Mouse (Mus musculus): ENCODE results near the gene Tut7.
"Not testable (repeated sequence)": the region's sequence is repeated elsewhere in the genome, so short reads cannot be mapped to it uniquely, and the experiment has no call there.

DNA sequence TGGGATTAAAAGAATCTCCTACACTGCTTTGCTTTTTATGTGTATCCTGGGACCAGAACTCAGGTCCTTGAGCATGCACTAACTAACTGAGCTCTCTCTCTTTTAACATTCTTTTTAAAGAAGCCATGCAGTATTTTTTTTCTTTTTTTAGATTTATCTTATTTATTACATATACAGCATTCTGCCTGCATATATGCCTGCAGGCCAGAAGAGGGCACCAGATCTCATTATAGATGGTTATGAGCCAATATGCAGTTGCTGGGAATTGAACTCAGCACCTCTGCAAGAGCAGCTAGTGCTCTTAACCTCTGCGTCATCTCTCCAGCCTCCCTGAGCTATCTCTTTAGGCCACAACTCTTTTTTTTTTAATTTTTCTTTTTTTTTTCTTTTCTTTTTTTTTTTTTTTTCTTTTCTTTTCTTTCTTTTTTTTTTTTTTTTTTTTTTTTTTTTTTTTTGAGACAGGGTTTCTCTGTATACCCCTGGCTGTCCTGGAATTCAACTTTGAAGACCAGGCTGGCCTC lies 43.1 kb downstream of the Tut7 start:
- TF ChIP-seq CTCF, POLR2A (IDR thresholded peaks at IDR 0.05; ENCODE audit: extremely low read depth, insufficient read depth, low read length): not testable (repeated sequence)

All from cortical plate, adult 2 months (tissue).